Mouse (Mus musculus) hindbrain, embryonic 11.5 days (tissue): Measurements from ENCODE around the gene Taf1b. TPM values are rescaled to one million over a fixed set of nuclear protein-coding genes. Genes with fewer than 3 reads are reported as not detected.
"Not testable (repeated sequence)": the region's sequence is repeated elsewhere in the genome, so short reads cannot be mapped to it uniquely, and the experiment has no call there.

Source experiments
- ATAC-seq: fragments of 200-750 bp; cut with Nextera tagmentation; 2 replicates; pipeline ENCODE4 v1.8.0; 2017; ENCODE audit warnings: mild to moderate bottlenecking, moderate TSS enrichment, moderate library complexity; ENCODE audit not compliant: low FRiP score
- DNase-seq: peaks from one replicate; pipeline ENCODE4 v3.0.0-alpha.2; 2015; ENCODE audit warnings: low spot score
- H3K27ac ChIP-seq: fragments of 300-500 bp; sonication (generic); 2 replicates; pipeline ENCODE4 v1.5.1; 2014; ENCODE audit warnings: mild to moderate bottlenecking, low read depth, low read length
- H3K27me3 ChIP-seq: fragments of 300-500 bp; sonication (generic); 2 replicates; pipeline ENCODE4 v1.6.1; 2014; ENCODE audit warnings: mild to moderate bottlenecking, low read length, moderate library complexity, mixed read lengths; ENCODE audit not compliant: control insufficient read depth, insufficient read depth
- H3K36me3 ChIP-seq: fragments of 300-500 bp; sonication (generic); 2 replicates; pipeline ENCODE4 v1.6.1; 2014; ENCODE audit warnings: mild to moderate bottlenecking, low read length, moderate library complexity, mixed read lengths; ENCODE audit not compliant: control insufficient read depth, insufficient read depth
- H3K4me1 ChIP-seq: fragments of 300-500 bp; sonication (generic); replicated peaks from 2 replicates; pipeline ENCODE4 v1.6.1; 2014; ENCODE audit warnings: low read length, mixed read lengths; ENCODE audit not compliant: control insufficient read depth, insufficient read depth
- H3K4me2 ChIP-seq: fragments of 300-500 bp; sonication (generic); replicated peaks from 2 replicates; pipeline ENCODE4 v1.6.1; 2014; ENCODE audit warnings: mild to moderate bottlenecking, low read depth, low read length
- H3K4me3 ChIP-seq: fragments of 300-500 bp; sonication (generic); 2 replicates; pipeline ENCODE4 v1.5.1; 2014; ENCODE audit warnings: low read depth, low read length
- H3K9ac ChIP-seq: fragments of 300-500 bp; sonication (generic); 2 replicates; pipeline ENCODE4 v1.6.1; 2014; ENCODE audit warnings: low read depth, low read length
- H3K9me3 ChIP-seq: fragments of 300-500 bp; sonication (generic); 2 replicates; pipeline ENCODE4 v1.6.1; 2016; ENCODE audit warnings: low read length; ENCODE audit not compliant: control insufficient read depth
- WGBS: fragments of 180-500 bp; shearing (Covaris S2); extraction: QIAGEN DNeasy Blood & Tissue Kit; methylation state at CpG from one replicate; pipeline ENCODE4 v1.1.7; 2014; 5-methylcytosine and 5-hydroxymethylcytosine counted together
- polyA plus RNA-seq: library from polyadenylated mRNA; unstranded; fragments of >200 nt; fragmentation: Nextera tagmentation; extraction: Ambion mirVana; gene quantifications from 2 replicates; pipeline ENCODE4 v1.2.1, GENCODE M21; 2014

The Taf1b gene
- polyA plus RNA-seq, 1 experiment from 2014 or later: 36.5 TPM

DNA sequence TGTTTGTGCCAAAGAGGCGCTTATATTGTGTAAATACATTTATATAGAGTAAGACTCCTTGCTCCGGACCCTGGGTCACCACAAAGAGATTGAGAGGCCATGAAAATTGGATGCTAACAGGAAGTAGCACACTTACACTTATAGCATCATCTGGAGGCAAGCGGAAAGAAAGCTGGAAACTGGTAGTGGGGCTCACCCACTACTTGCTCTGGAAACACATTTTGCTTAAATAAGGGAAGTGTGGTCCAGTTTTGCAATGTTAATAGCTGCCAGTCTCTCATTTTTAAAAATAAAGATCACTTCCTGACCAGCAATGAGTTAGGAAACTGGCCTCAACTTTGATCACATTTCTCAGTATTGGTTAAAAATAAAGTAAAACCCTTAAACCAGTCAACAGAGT is 5.7 kb upstream of the Taf1b start:
- not testable (repeated sequence) for H3K4me3 ChIP-seq, DNase-seq, H3K36me3 ChIP-seq, H3K27me3 ChIP-seq, H3K4me1 ChIP-seq, H3K4me2 ChIP-seq, H3K27ac ChIP-seq, ATAC-seq, H3K9me3 ChIP-seq, H3K9ac ChIP-seq
- WGBS: 93% methylated on average over 3 of the region's 3 CpGs

DNA sequence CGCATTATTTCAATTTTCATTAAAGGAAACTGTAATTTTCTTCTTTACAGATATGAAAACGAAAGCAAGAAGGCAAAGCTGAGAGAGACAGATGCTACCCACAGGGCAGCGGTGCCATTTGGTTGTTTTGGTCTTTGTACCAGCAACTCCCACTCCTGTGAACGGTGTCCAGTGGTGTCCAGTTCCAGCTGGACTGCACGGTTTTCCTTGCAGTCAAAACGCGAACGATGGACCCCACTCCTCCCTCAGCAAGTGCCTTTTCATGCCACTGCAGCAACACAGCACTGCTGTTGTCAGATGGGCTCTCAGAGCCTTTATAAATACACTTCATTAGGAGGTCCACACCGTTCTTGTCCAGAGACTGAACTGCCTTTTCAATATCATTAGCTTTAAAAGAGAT is 5.1 kb upstream of the Taf1b start:
- ATAC-seq: no peak
- H3K4me2 ChIP-seq: no peak overlapping the region
- H3K9ac ChIP-seq: no peak overlapping the region
- H3K4me1 ChIP-seq: no peaks in the 10 kb centered on the region
- no peak overlapping the region for H3K27ac ChIP-seq
- H3K4me3 ChIP-seq: no peak overlapping the region
- H3K9me3 ChIP-seq: no peaks in the 10 kb centered on the region
- WGBS: 72% methylated on average over 9 of the region's 9 CpGs
- peak; percentile 4 for DNase-seq
- no peaks in the 10 kb centered on the region for H3K27me3 ChIP-seq
- no peaks in the 10 kb centered on the region for H3K36me3 ChIP-seq

DNA sequence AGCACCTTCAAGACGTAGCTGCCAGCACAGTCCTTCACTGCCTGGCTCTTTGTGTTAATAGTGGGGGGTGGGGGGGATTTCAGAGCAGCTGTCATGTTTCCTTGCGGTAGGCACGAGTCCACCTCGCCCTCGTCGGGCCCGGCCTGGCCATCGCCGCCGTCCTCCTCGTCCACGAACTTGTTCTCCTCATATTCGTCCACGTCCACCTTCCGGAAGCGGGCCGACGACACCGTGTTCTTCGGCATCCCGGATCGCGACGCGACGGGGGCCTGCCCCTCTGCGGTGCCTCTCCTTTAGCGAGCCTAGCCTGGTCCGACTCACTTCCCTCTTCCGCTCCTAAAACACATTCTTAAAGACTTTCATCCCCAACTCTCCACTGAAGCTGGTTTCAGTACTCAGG is 4.7 kb upstream of the Taf1b start:
- no peaks in the 10 kb centered on the region for H3K36me3 ChIP-seq
- no peak for DNase-seq
- H3K9me3 ChIP-seq: no peaks in the 10 kb centered on the region
- H3K27me3 ChIP-seq: no peaks in the 10 kb centered on the region
- no peak overlapping the region for H3K27ac ChIP-seq
- no peak overlapping the region for H3K4me2 ChIP-seq
- no peaks in the 10 kb centered on the region for H3K4me1 ChIP-seq
- no peak overlapping the region for H3K9ac ChIP-seq
- ATAC-seq: no peak
- no peak overlapping the region for H3K4me3 ChIP-seq
- WGBS: 58% methylated on average over 30 of the region's 30 CpGs

- not testable (repeated sequence) for H3K9me3 ChIP-seq, H3K4me2 ChIP-seq, H3K4me1 ChIP-seq, H3K27me3 ChIP-seq, H3K4me3 ChIP-seq, H3K9ac ChIP-seq, H3K36me3 ChIP-seq, H3K27ac ChIP-seq, ATAC-seq, DNase-seq
- 81% methylated on average over 2 of the region's 3 CpGs for WGBS
These were observed 3.4 kb upstream of the Taf1b start for GRCm38 (mm10) chr12:24494791-24495190.

GRCm38 (mm10) chr12:24498841-24499485 is 804 bp downstream of the Taf1b start:
- peak overlapping the region; percentile 39 for H3K4me2 ChIP-seq
- not testable (repeated sequence) for H3K27me3 ChIP-seq, H3K9me3 ChIP-seq, H3K36me3 ChIP-seq, H3K4me1 ChIP-seq, H3K27ac ChIP-seq, DNase-seq
- 0 out of 2 replicates have a peak, but pooled peaks have one; percentile 41 for ATAC-seq
- H3K4me3 ChIP-seq: peak overlapping the region; percentile 63
- WGBS: 7% methylated on average over 9 of the region's 9 CpGs
- H3K9ac ChIP-seq: peak overlapping the region; percentile 84

- no peak for ATAC-seq
- H3K36me3 ChIP-seq: 0 out of 2 replicates have a peak, but pooled peaks cover 4% of the 10 kb centered on the region
These were observed 19.0 kb downstream of the Taf1b start for GRCm38 (mm10) chr12:24517118-24517517.

GRCm38 (mm10) chr12:24521076-24521475 is 22.9 kb downstream of the Taf1b start:
- DNase-seq (no peak), ATAC-seq (no peak)
- WGBS: 81% methylated on average over 3 of the region's 3 CpGs
- no peak overlapping the region for H3K9ac ChIP-seq
- H3K4me1 ChIP-seq: no peaks in the 10 kb centered on the region
- H3K4me2 ChIP-seq: no peak overlapping the region
- H3K27me3 ChIP-seq: no peaks in the 10 kb centered on the region
- no peaks in the 10 kb centered on the region for H3K9me3 ChIP-seq
- H3K27ac ChIP-seq: no peak overlapping the region
- H3K4me3 ChIP-seq: no peak overlapping the region
- no peaks in the 10 kb centered on the region for H3K36me3 ChIP-seq

More at GRCm38 (mm10) chr12:24517118-24517517, 19.0 kb downstream of the Taf1b start:
- WGBS: 90% methylated on average over 8 of the region's 8 CpGs
- Histone ChIP-seq H3K4me1 (no peaks in the 10 kb centered on the region), H3K9ac (no peak overlapping the region), H3K27me3 (no peaks in the 10 kb centered on the region), H3K9me3 (no peaks in the 10 kb centered on the region), H3K4me3 (no peak overlapping the region), H3K27ac (no peak overlapping the region), H3K4me2 (no peak overlapping the region)
- DNase-seq: no peak

DNA sequence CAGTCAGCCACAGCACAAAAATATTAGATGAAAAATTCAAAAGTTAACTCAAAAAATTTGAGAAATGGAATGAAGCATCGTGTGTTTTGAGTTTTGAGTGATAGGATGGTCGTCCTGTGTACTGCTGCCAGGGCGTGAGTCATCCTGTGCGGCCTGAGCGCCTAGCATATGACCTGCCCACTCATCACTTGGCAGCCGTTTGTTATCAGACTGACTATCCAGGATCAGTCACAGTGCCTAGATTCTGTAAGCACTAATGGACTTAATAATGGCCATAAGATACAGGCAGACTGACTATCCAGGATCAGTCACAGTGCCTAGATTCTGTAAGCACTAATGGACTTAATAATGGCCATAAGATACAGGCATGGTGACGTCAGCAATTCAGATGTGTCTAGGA is 26.9 kb downstream of the Taf1b start:
- not testable (repeated sequence) for H3K9me3 ChIP-seq, H3K27ac ChIP-seq, ATAC-seq, DNase-seq, H3K4me3 ChIP-seq, H3K4me2 ChIP-seq, H3K9ac ChIP-seq, H3K27me3 ChIP-seq, H3K36me3 ChIP-seq, H3K4me1 ChIP-seq
- 93% methylated on average over 7 of the region's 7 CpGs for WGBS

GRCm38 (mm10) chr12:24536390-24536789 is 38.2 kb downstream of the Taf1b start:
- Histone ChIP-seq H3K36me3 (no peaks in the 10 kb centered on the region), H3K4me3 (no peak overlapping the region), H3K4me2 (no peak overlapping the region), H3K9ac (no peak overlapping the region), H3K27ac (no peak overlapping the region), H3K9me3 (no peaks in the 10 kb centered on the region), H3K27me3 (no peaks in the 10 kb centered on the region), H3K4me1 (no peaks in the 10 kb centered on the region)
- DNase-seq: no peak
- 73% methylated on average over 5 of the region's 5 CpGs for WGBS
- no peak for ATAC-seq
